Mouse (Mus musculus) heart, postnatal 10 days (tissue): Measurements from ENCODE around the gene Gm13178. TPM values are rescaled to one million over a fixed set of nuclear protein-coding genes. Genes with fewer than 3 reads are reported as not detected.

Source experiments
- DNase-seq, 2 experiments: peaks; one replicate each; pipeline ENCODE4 v3.0.0; 2021
- intact Hi-C: fragments of 180-260 bp; cut with DNase I; formaldehyde crosslinking; loops from one replicate; pipeline ENCODE4 v1.15.1; 2025
- total RNA-seq, 2 experiments: library from RNA; stranded (reverse); gene quantifications; 2 replicates each; pipeline ENCODE4 v1.2.3; 2021

The Gm13178 gene
- total RNA-seq: not detected

GRCm38 (mm10) chr4:144721304-144721703 is at the start of gene Gm13178:
Gene Gm13178 (minus strand): TSS chr4:144721404.
- no peak for DNase-seq
- intact Hi-C loops: no loop called here

DNA sequence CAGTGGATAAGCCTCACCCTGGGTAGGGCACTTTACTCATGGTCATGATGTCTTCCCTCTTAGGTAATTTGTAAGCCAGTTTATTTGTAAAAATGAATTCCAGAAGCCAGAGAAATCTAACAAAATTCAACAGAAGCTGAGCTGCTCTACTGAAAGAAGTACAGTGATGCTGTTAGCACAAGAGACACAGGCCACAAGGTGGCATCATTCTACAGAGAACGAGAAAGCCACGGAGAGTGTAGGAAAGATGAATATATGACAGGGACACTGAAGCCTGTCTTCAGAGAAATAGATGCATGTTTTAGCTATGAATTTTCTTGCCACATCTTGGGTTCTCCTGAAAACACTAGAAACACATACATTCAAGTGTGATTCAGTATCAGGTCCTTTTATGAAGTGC is 44.5 kb upstream of the Gm13178 start:
- intact Hi-C loops: loop anchor here (5.0 to 10.0 kb wide), 5 partner anchors 107 to 532 kb away; no protein-coding TSS in a partner anchor

DNA sequence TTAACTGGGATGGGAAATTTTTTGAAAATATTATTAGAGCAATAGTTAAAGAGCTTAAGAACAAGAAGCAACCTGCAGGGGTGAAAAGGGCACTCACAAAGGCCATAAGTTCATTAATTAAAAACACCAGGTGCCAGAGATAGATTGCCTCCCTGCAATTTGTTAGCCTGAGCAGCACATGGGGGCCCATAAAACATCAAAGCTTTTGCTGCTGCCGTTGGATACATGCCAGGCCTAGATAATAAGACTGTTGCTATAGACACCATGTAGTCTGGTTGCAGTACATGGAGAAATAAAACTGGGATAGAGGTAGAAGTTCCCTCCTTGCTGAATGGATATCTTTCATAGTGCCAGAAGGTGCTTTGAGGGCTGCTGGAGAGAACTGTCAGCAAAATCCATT is 27.9 kb upstream of the Gm13178 start:
- intact Hi-C loops: no loop called here
- DNase-seq: no peak

More for the DNA sequence above, 44.5 kb upstream of the Gm13178 start:
- peak; percentile 42 to 70 for DNase-seq

GRCm38 (mm10) chr4:144719691-144720090 is 1.5 kb downstream of the Gm13178 start:
- no peak for DNase-seq
- intact Hi-C loops: no loop called here

- intact Hi-C loops: no loop called here
- DNase-seq: no peak
Observed at GRCm38 (mm10) chr4:144718288-144718687, 2.9 kb downstream of the Gm13178 start.

DNA sequence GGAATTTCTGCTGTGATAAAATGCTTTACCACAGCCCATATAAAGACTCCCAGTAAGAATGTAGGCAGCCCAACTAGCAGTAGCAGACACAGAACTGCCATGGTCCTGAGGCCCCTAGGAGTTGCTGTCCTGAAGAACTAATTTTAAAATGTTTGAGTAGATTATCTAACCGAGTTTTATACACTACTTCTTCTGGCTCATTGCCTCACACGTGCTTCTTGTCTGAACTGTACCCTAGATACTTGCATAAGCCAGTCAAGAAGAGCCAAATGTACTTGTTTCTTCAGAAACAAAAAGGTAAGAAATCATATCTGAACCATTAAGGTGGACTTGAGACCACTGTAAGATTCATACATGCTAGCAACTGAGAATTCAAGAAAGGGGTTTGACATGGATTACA is 34.9 kb downstream of the Gm13178 start, which contains the start of gene Gm436:
Gene Gm436, minus strand, starts transcription at position 101 of the 400 bp plus-strand sequence.
- no peak for DNase-seq
- intact Hi-C loops: no loop called here

Other genes starting within 250 kb of the Gm13178 start
- gene 9430007A20Rik, start 201.6 kb downstream of the Gm13178 start, total RNA-seq: not detected
- gene Gm13124, start 156.3 kb downstream of the Gm13178 start, total RNA-seq: not detected
- not detected for gene Aadacl4, start 107.7 kb downstream of the Gm13178 start, total RNA-seq
- not detected for gene Gm436, start 35.0 kb downstream of the Gm13178 start, total RNA-seq
- gene Gm438, start 65.2 kb upstream of the Gm13178 start, total RNA-seq: not detected
- 10 to 100 TPM; 90.2 to 95.2 TPM for gene Dhrs3, start 171.4 kb upstream of the Gm13178 start, total RNA-seq